Mouse (Mus musculus) forebrain, embryonic 12.5 days (tissue): Measurements from ENCODE around the gene Ubox5. TPM values are rescaled to one million over a fixed set of nuclear protein-coding genes. Genes with fewer than 3 reads are reported as not detected.

ENCODE experiments used
- ATAC-seq: fragments of 200-750 bp; cut with Nextera tagmentation; 2 replicates; pipeline ENCODE4 v1.8.0; 2017; ENCODE audit warnings: moderate TSS enrichment; ENCODE audit not compliant: low FRiP score
- H3K27ac ChIP-seq: fragments of 300-500 bp; sonication (generic); 2 replicates; pipeline ENCODE4 v1.5.1; 2016; ENCODE audit warnings: mild to moderate bottlenecking
- H3K27me3 ChIP-seq: fragments of 300-500 bp; sonication (generic); 2 replicates; pipeline ENCODE4 v1.6.1; 2016; ENCODE audit warnings: mild to moderate bottlenecking
- H3K36me3 ChIP-seq: fragments of 300-500 bp; sonication (generic); replicated peaks from 2 replicates; pipeline ENCODE4 v1.6.1; 2016; ENCODE audit warnings: mild to moderate bottlenecking
- H3K4me1 ChIP-seq: fragments of 300-500 bp; sonication (generic); 2 replicates; pipeline ENCODE4 v1.6.1; 2016
- H3K4me2 ChIP-seq: fragments of 300-500 bp; sonication (generic); 2 replicates; pipeline ENCODE4 v1.6.1; 2016; ENCODE audit warnings: mild to moderate bottlenecking, moderate library complexity
- H3K4me3 ChIP-seq: fragments of 300-500 bp; sonication (generic); replicated peaks from 2 replicates; pipeline ENCODE4 v1.5.1; 2016; ENCODE audit warnings: mild to moderate bottlenecking
- H3K9ac ChIP-seq: fragments of 300-500 bp; sonication (generic); 2 replicates; pipeline ENCODE4 v1.6.1; 2016; ENCODE audit warnings: mild to moderate bottlenecking
- H3K9me3 ChIP-seq: fragments of 300-500 bp; sonication (generic); 2 replicates; pipeline ENCODE4 v1.6.1; 2016
- WGBS: fragments of 180-500 bp; shearing (Covaris S2); methylation state at CpG from one replicate; pipeline ENCODE4 v1.1.7; 2016; 5-methylcytosine and 5-hydroxymethylcytosine counted together
- polyA plus RNA-seq: library from polyadenylated mRNA; unstranded; fragments of >200 nt; fragmentation: Nextera tagmentation; extraction: Ambion mirVana; gene quantifications from 2 replicates; pipeline ENCODE4 v1.2.1, GENCODE M21; 2016

Ubox5 gene
- polyA plus RNA-seq, 1 experiment from 2014 or later = 13.1 TPM

DNA sequence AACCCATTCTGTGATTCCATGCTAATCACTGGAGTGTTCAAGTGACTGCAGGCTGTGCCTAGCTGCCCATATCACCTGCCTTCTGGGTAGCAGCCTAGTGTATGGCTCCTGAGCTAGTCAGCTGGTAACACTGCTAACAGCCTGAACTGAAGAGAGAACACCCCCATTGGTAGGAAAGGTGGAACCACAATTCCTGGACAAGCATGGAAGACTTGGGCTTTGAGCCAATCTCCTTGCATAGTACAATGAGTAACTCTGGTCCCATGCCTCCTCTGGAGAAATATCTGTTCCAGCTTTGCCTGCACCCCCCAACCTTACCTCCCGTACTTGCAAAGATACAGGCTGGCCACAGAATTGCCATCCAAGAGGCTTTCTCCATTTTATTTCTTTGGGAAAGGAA lies 2.6 kb upstream of the Ubox5 start:
- Histone ChIP-seq H3K4me1 (peaks cover 49% of the 10 kb centered on the region), H3K4me3 (no peak overlapping the region), H3K36me3 (peaks cover 4% of the 10 kb centered on the region), H3K4me2 (no peak overlapping the region), H3K9ac (no peak overlapping the region), H3K9me3 (no peaks in the 10 kb centered on the region), H3K27me3 (peaks cover 46% of the 10 kb centered on the region), H3K27ac (0 out of 2 replicates have a peak overlapping the region, but pooled peaks have one; percentile 1)
- no peak for ATAC-seq
- WGBS = 39% methylated on average over 1 of the region's 1 CpGs

GRCm38 (mm10) chr2:130629080-130629838 lies 579 bp downstream of the Ubox5 start:
- Histone ChIP-seq H3K36me3 (peaks cover 20% of the 10 kb centered on the region), H3K9ac (peak overlapping the region; percentile 81), H3K4me3 (peak overlapping the region; percentile 89), H3K27ac (peak overlapping the region; percentile 57), H3K27me3 (peaks cover 15% of the 10 kb centered on the region), H3K4me1 (peaks cover 29% of the 10 kb centered on the region), H3K9me3 (no peaks in the 10 kb centered on the region), H3K4me2 (peak overlapping the region; percentile 75)
- no peak for ATAC-seq
- WGBS = 2% methylated on average over 37 of the region's 37 CpGs

DNA sequence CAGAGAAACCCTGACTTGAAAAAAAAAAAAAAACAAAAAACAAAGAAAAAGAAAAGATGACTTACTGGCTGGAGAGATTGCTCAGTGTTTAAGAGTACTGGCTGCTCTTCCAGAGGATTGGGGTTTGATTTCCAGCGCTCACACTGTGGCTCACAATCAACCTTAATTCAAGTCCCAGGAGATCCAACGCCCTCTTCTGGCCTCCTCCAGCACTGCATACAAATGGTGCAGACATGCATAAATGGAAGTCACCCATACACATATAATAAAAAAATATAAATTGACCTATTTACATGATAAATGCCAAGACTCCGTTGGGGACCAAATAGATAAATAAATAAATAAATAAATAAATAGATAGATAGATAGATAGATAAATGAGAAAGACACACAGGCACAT lies 1.4 kb downstream of the Ubox5 start:
- Histone ChIP-seq H3K4me3 (peak overlapping the region; percentile 89), H3K9me3 (no peaks in the 10 kb centered on the region), H3K4me1 (peaks cover 21% of the 10 kb centered on the region), H3K4me2 (peak overlapping the region; percentile 75), H3K9ac (no peak overlapping the region), H3K27me3 (peaks cover 6% of the 10 kb centered on the region; the same call in 1 of the 2 replicates), H3K27ac (no peak overlapping the region), H3K36me3 (peaks cover 24% of the 10 kb centered on the region)
- no peak for ATAC-seq
- 58% methylated on average over 3 of the region's 3 CpGs for WGBS

GRCm38 (mm10) chr2:130618972-130619371 lies 10.9 kb downstream of the Ubox5 start:
- 92% methylated on average over 7 of the region's 7 CpGs for WGBS
- no peak overlapping the region for H3K9ac ChIP-seq
- H3K4me3 ChIP-seq = no peak overlapping the region
- no peak overlapping the region for H3K4me2 ChIP-seq
- peaks cover 60% of the 10 kb centered on the region for H3K36me3 ChIP-seq
- H3K27me3 ChIP-seq = no peaks in the 10 kb centered on the region
- H3K4me1 ChIP-seq = no peaks in the 10 kb centered on the region
- H3K9me3 ChIP-seq = no peaks in the 10 kb centered on the region
- H3K27ac ChIP-seq = no peak overlapping the region
- ATAC-seq = no peak

DNA sequence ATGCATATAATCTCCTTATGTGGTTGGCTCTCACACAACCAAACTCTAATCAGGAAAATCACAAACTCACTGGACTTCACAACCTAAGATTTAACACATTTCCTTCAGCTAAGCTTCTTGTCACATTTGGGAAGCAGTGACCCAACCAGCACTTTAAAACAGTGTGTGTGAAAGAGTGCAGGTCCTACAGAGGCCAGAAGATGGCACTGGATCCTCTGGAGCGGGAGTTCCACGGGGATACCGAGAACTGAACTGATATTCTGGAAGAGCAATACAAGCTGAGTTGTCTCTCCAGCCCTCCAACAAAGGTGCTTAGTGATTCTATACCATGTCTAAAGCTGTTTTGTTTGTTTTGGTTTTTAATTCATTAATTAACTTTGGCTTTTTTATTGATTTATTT lies 16.7 kb downstream of the Ubox5 start:
- ATAC-seq = no peak
- no peaks in the 10 kb centered on the region for H3K9me3 ChIP-seq
- no peaks in the 10 kb centered on the region for H3K4me1 ChIP-seq
- no peak overlapping the region for H3K4me3 ChIP-seq
- H3K9ac ChIP-seq = no peak overlapping the region
- H3K27ac ChIP-seq = no peak overlapping the region
- peaks cover 29% of the 10 kb centered on the region for H3K36me3 ChIP-seq
- no peaks in the 10 kb centered on the region for H3K27me3 ChIP-seq
- 57% methylated on average over 3 of the region's 3 CpGs for WGBS
- no peak overlapping the region for H3K4me2 ChIP-seq

GRCm38 (mm10) chr2:130602195-130602594 lies 27.6 kb downstream of the Ubox5 start:
- ATAC-seq = no peak
- Histone ChIP-seq H3K9me3 (no peaks in the 10 kb centered on the region), H3K27me3 (no peaks in the 10 kb centered on the region), H3K4me3 (no peak overlapping the region), H3K4me1 (no peaks in the 10 kb centered on the region), H3K4me2 (no peak overlapping the region), H3K36me3 (peaks cover 54% of the 10 kb centered on the region), H3K27ac (no peak overlapping the region), H3K9ac (no peak overlapping the region)
- 86% methylated on average over 4 of the region's 4 CpGs for WGBS

DNA sequence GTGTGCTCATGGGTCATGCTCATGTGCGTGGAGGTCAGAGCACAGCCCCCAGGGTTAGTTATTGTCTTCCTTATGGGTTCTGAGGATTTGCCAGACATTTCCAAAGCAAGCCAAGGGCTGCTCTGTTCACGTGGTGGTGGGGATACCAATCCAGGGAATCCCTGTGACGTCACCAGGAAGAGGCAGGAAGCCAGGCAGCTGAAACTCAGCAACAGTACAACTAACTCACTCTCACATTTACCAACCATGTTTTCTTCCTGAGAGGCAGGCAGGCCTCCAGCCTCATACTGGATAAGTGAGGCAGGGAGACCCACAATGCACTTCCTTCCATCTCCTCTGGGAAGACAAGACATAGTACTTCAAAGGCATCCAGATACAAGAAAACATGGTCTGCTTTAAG lies 31.4 kb downstream of the Ubox5 start:
- Histone ChIP-seq H3K9ac (no peak overlapping the region), H3K27me3 (no peaks in the 10 kb centered on the region), H3K27ac (no peak overlapping the region), H3K4me2 (no peak overlapping the region), H3K4me1 (no peaks in the 10 kb centered on the region), H3K4me3 (no peak overlapping the region), H3K36me3 (peaks cover 70% of the 10 kb centered on the region), H3K9me3 (no peaks in the 10 kb centered on the region)
- 74% methylated on average over 3 of the region's 3 CpGs for WGBS
- ATAC-seq = no peak

- Histone ChIP-seq H3K4me1 (no peaks in the 10 kb centered on the region), H3K4me2 (no peak overlapping the region), H3K27me3 (no peaks in the 10 kb centered on the region), H3K36me3 (peaks cover 70% of the 10 kb centered on the region), H3K9me3 (no peaks in the 10 kb centered on the region), H3K4me3 (no peak overlapping the region), H3K27ac (no peak overlapping the region), H3K9ac (no peak overlapping the region)
- ATAC-seq = no peak
- 23% methylated on average over 1 of the region's 1 CpGs for WGBS
Observed at GRCm38 (mm10) chr2:130597601-130598010, 32.2 kb downstream of the Ubox5 start.

DNA sequence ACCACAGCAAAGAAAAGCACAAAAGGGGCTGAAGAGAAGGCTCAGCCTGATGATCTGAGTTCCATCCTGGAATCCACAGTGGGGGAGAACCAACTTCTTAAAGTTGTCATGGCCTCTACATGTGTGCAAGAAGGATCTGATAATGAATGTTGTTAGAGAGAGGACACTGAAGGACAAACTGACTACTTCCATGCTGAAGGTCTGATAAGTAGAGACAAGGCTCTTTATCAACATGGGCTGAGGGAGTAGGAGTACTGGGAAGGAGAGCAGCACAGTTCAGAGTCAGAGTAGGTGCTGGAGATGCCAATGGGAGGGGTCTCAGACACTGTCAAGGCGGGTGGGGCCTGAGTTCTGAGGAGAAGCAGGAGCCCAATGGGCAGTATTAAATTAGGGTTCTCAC lies 34.2 kb downstream of the Ubox5 start:
- 79% methylated on average over 1 of the region's 1 CpGs for WGBS

DNA sequence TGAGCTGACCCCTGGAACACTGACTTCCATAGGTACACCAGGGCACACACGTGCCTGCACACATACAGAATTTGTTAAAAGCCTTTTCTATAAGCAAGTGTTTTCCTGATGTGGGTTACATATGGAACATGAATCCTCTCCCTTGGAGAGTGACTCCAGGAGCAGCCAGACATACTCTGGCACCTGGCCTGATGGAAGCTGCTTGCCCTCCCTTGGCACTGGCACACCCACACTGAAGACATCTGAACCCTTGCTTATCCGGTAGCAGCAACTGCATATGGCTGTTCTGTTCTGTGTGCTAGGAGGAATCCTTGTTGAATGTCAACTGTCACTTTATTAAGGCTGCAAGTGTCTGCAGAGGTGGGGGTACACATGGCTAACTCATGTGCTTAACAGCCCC lies 38.8 kb downstream of the Ubox5 start:
- no peaks in the 10 kb centered on the region for H3K27me3 ChIP-seq
- H3K4me2 ChIP-seq = no peak overlapping the region
- 90% methylated on average over 2 of the region's 2 CpGs for WGBS
- H3K4me1 ChIP-seq = peaks cover 6% of the 10 kb centered on the region; the same call in 1 of the 2 replicates
- no peak for ATAC-seq
- H3K27ac ChIP-seq = no peak overlapping the region
- H3K4me3 ChIP-seq = no peak overlapping the region
- no peaks in the 10 kb centered on the region for H3K9me3 ChIP-seq
- peaks cover 42% of the 10 kb centered on the region for H3K36me3 ChIP-seq
- H3K9ac ChIP-seq = no peak overlapping the region

More for the DNA sequence above, 34.2 kb downstream of the Ubox5 start:
- Histone ChIP-seq H3K27ac (no peak overlapping the region), H3K4me3 (no peak overlapping the region), H3K36me3 (peaks cover 71% of the 10 kb centered on the region), H3K9me3 (no peaks in the 10 kb centered on the region), H3K27me3 (no peaks in the 10 kb centered on the region), H3K4me2 (no peak overlapping the region), H3K9ac (no peak overlapping the region), H3K4me1 (no peaks in the 10 kb centered on the region)
- ATAC-seq = no peak

DNA sequence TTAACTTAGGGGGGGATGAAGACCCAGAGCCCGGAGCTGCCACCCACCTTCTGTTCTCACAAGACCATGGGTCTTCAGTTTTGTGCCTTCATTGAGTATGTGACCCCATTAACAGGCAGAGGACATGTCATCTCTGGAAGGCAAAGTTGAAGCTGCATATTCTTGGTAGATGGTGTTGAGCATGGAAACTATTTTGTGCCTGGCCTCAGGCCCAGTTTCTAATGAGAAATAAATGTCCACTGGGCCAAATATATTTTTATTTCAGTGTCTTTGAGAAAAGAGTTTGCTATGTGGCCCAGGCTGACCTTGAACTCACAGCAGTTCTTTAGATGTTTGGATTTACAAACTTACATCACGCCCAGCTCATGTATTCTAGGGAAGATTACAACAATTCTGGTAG lies 40.1 kb downstream of the Ubox5 start:
- H3K4me3 ChIP-seq = no peak overlapping the region
- H3K9me3 ChIP-seq = no peaks in the 10 kb centered on the region
- no peak overlapping the region for H3K9ac ChIP-seq
- ATAC-seq = no peak
- H3K4me1 ChIP-seq = peaks cover 6% of the 10 kb centered on the region; the same call in 1 of the 2 replicates
- H3K4me2 ChIP-seq = no peak overlapping the region
- H3K36me3 ChIP-seq = peaks cover 31% of the 10 kb centered on the region
- no peak overlapping the region for H3K27ac ChIP-seq
- no peaks in the 10 kb centered on the region for H3K27me3 ChIP-seq
- 93% methylated on average over 2 of the region's 2 CpGs for WGBS

GRCm38 (mm10) chr2:130589157-130589556 lies 40.7 kb downstream of the Ubox5 start:
- H3K9me3 ChIP-seq = no peaks in the 10 kb centered on the region
- peaks cover 5% of the 10 kb centered on the region for H3K27me3 ChIP-seq
- no peak for ATAC-seq
- H3K4me3 ChIP-seq = no peak overlapping the region
- H3K27ac ChIP-seq = no peak overlapping the region
- no peak overlapping the region for H3K9ac ChIP-seq
- H3K4me2 ChIP-seq = no peak overlapping the region
- H3K4me1 ChIP-seq = peaks cover 6% of the 10 kb centered on the region; the same call in 1 of the 2 replicates
- WGBS = 66% methylated on average over 4 of the region's 4 CpGs
- H3K36me3 ChIP-seq = peaks cover 27% of the 10 kb centered on the region

DNA sequence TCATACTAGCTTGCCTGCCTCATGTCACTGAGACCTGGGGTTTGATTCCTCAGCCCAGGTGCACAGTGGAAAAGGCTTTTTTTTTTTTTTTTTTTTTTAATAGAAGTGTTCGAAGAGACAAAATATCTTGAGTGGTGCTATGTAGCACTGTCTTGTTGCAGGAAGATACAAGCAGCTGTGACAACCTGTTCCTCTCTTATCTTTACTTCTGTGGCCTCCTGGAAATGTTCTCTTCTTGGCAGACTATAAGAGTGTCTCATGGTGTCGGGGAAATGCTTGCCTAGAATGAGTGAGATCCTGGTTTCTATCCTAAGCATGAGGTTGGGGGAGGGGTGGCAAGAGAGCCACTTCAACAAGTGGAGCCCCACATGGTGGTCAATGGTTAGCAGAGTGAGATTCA lies 41.5 kb downstream of the Ubox5 start:
- Histone ChIP-seq H3K4me3 (no peak overlapping the region), H3K4me2 (no peak overlapping the region), H3K27me3 (peaks cover 13% of the 10 kb centered on the region), H3K36me3 (peaks cover 27% of the 10 kb centered on the region), H3K4me1 (peaks cover 6% of the 10 kb centered on the region; the same call in 1 of the 2 replicates), H3K9ac (no peak overlapping the region), H3K9me3 (no peaks in the 10 kb centered on the region), H3K27ac (no peak overlapping the region)
- ATAC-seq = no peak
- WGBS = 88% methylated on average over 2 of the region's 2 CpGs
